Mouse (Mus musculus) myocyte (in vitro differentiated cells): ENCODE data around the gene Rhebl1. TPM values are rescaled to one million over a fixed set of nuclear protein-coding genes. Genes with fewer than 3 reads are reported as not detected.

ENCODE experiments used
- H3K27me3 ChIP-seq: one replicate; pipeline ENCODE4 v1.6.1; 2011; ENCODE audit not compliant: control insufficient read depth, insufficient read depth, insufficient read length
- H3K36me3 ChIP-seq: one replicate; pipeline ENCODE4 v1.6.1; 2011; ENCODE audit not compliant: control insufficient read depth, insufficient read depth
- H3K4me2 ChIP-seq: one replicate; pipeline ENCODE4 v1.6.1; 2011; ENCODE audit warnings: low read depth, control low read depth
- H3K4me3 ChIP-seq: one replicate; pipeline ENCODE4 v1.5.1; 2011; ENCODE audit warnings: mild to moderate bottlenecking, control low read depth, moderate library complexity
- H3K79me2 ChIP-seq: one replicate; pipeline ENCODE4 v1.6.1; 2011; ENCODE audit not compliant: control insufficient read depth, insufficient read depth
- H3ac ChIP-seq: one replicate; pipeline ENCODE4 v1.6.1; 2011; ENCODE audit not compliant: control insufficient read depth, insufficient read length
- CEBPB ChIP-seq: IDR thresholded peaks from 2 replicates; pipeline ENCODE4 v1.6.1; 2011; ENCODE audit warnings: mild to moderate bottlenecking, moderate library complexity; ENCODE audit not compliant: poor library complexity, insufficient read depth, severe bottlenecking
- E2F4 ChIP-seq: IDR thresholded peaks from one replicate; pipeline ENCODE4 v1.6.1; 2011; ENCODE audit warnings: mild to moderate bottlenecking, control low read depth, moderate library complexity; ENCODE audit not compliant: insufficient read depth
- MAX ChIP-seq: IDR thresholded peaks from one replicate; pipeline ENCODE4 v1.6.1; 2011; ENCODE audit warnings: low read depth, mild to moderate bottlenecking, control low read depth
- MYOD1 ChIP-seq, 3 experiments: IDR thresholded peaks; one replicate each; pipeline ENCODE4 v1.6.1; 2011; ENCODE audit warnings: control low read depth in 2 of 3, low read depth in 2 of 3, mild to moderate bottlenecking in 2 of 3, moderate library complexity in 1 of 3; ENCODE audit not compliant: insufficient read length in 2 of 3, control insufficient read depth in 1 of 3
- MYOG ChIP-seq, 3 experiments: IDR thresholded peaks; one replicate each; pipeline ENCODE4 v1.6.1; 2011; ENCODE audit warnings: control low read depth in 2 of 3, low read depth in 2 of 3, mild to moderate bottlenecking in 2 of 3; ENCODE audit not compliant: insufficient read length in 2 of 3, control insufficient read depth in 1 of 3, insufficient read depth in 1 of 3
- POLR2A ChIP-seq: IDR thresholded peaks from one replicate; pipeline ENCODE4 v1.6.1; 2011; ENCODE audit warnings: low read depth, mild to moderate bottlenecking, control low read depth, moderate library complexity; ENCODE audit not compliant: insufficient read length
- POLR2AphosphoS2 ChIP-seq: IDR thresholded peaks from one replicate; pipeline ENCODE4 v1.6.1; 2011; ENCODE audit warnings: low read depth, control low read depth; ENCODE audit not compliant: insufficient read length
- REST ChIP-seq: IDR thresholded peaks from one replicate; pipeline ENCODE4 v1.6.1; 2011; ENCODE audit warnings: mild to moderate bottlenecking, control low read depth, moderate library complexity; ENCODE audit not compliant: insufficient read depth, insufficient read length
- SRF ChIP-seq: IDR thresholded peaks from one replicate; pipeline ENCODE4 v1.6.1; 2011; ENCODE audit warnings: low read depth; ENCODE audit not compliant: control insufficient read depth, insufficient read length
- TCF12 ChIP-seq: IDR thresholded peaks from one replicate; pipeline ENCODE4 v1.6.1; 2011; ENCODE audit warnings: mild to moderate bottlenecking, control low read depth; ENCODE audit not compliant: poor library complexity, insufficient read depth, severe bottlenecking
- TCF3 ChIP-seq: IDR thresholded peaks from one replicate; pipeline ENCODE4 v1.6.1; 2011; ENCODE audit warnings: low read depth, control low read depth; ENCODE audit not compliant: insufficient read length
- USF1 ChIP-seq: IDR thresholded peaks from one replicate; pipeline ENCODE4 v1.6.1; 2011; ENCODE audit warnings: low read depth, mild to moderate bottlenecking, control low read depth, moderate library complexity
- polyA plus RNA-seq: library from polyadenylated mRNA; unstranded; fragments of >200 nt; fragmentation: generic; extraction: Trizol; gene quantifications from one replicate; pipeline ENCODE4 v1.2.1, GENCODE M21; 2012; ENCODE audit warnings: missing spikeins

The Rhebl1 gene
- polyA plus RNA-seq, 1 experiment = 7.6 TPM

DNA sequence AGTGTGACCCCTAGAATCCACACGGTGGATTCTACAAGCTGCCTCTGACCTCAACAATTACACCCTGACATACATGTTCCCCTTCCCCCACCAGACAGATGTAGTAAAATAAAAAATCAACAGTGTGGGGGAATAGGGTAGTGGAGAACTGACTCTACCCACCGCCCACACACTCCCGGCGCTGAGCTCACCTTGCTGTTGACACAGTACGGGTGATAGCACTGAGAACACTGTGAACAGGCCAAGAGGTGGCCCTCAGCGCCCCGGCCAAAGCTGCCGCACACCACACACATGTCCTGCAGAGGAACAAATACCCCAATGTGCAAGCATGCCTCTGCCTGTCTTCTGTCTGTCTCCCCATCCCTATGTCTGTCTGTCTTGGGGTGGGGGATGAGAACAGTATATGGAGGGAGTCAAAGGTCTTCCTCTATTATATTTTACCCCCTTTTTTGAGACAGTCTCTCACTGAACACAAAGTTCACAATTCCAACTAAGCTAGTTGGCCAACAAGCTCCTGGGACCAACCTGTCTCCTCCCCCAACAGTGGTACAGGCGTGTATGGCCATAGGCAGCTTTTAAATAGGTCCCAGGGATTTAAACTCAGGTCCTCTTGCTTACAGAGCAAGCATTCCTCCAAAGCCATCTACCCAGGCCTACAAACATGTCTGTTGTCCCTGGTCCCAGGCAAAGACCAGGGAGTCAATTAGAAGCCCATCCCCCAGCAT lies 34.9 kb downstream of the Rhebl1 start:
- Histone ChIP-seq H3ac (no peak overlapping the region), H3K4me2 (no peak overlapping the region), H3K36me3 (peaks cover 79% of the 10 kb centered on the region), H3K27me3 (no peaks in the 10 kb centered on the region), H3K4me3 (no peak overlapping the region), H3K79me2 (no peaks in the 10 kb centered on the region)
- TF ChIP-seq E2F4 = no peak
- TF ChIP-seq TCF3 = no peak
- TF ChIP-seq USF1 = no peak
- TF ChIP-seq MAX = no peak
- no peak for TF ChIP-seq CEBPB
- no peak for TF ChIP-seq POLR2A
- TF ChIP-seq MYOG (IDR thresholded peaks at IDR 0.05; ENCODE audit: control insufficient read depth in 1 of 3, insufficient read depth in 1 of 3, insufficient read length in 2 of 3, low read depth in 2 of 3) = no peak
- no peak for TF ChIP-seq POLR2AphosphoS2
- no peak for TF ChIP-seq MYOD1 (IDR thresholded peaks at IDR 0.05; ENCODE audit: control insufficient read depth in 1 of 3, insufficient read length in 2 of 3, low read depth in 2 of 3)
- TF ChIP-seq SRF = no peak
- TF ChIP-seq REST = no peak
- TF ChIP-seq TCF12 = no peak

DNA sequence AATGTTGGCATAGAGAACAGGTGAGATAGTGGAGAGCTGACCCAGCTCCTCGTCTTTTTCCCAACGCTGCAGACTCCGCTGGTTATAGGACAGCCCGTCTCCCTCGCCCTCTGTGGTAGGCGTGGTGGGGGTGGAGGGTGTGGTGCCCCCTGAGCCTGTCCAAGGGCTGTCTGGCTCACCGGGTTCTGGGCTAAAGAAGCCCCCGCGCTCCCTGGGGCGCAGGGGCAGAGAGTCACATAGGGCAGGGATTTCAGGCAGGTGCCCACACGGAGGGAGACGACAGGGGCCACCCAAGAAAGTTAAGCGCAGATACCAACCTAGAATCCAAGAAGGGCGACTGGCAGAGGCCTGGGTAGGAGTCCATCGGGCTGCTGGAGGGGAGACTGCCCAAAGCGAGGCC lies 40.1 kb downstream of the Rhebl1 start:
- Histone ChIP-seq H3K4me3 (no peak overlapping the region), H3K36me3 (peaks cover 65% of the 10 kb centered on the region), H3K79me2 (peaks cover 6% of the 10 kb centered on the region), H3K4me2 (no peak overlapping the region), H3K27me3 (no peaks in the 10 kb centered on the region), H3ac (no peak overlapping the region)
- TF ChIP-seq CEBPB (no peak), USF1 (no peak), TCF3 (no peak)

DNA sequence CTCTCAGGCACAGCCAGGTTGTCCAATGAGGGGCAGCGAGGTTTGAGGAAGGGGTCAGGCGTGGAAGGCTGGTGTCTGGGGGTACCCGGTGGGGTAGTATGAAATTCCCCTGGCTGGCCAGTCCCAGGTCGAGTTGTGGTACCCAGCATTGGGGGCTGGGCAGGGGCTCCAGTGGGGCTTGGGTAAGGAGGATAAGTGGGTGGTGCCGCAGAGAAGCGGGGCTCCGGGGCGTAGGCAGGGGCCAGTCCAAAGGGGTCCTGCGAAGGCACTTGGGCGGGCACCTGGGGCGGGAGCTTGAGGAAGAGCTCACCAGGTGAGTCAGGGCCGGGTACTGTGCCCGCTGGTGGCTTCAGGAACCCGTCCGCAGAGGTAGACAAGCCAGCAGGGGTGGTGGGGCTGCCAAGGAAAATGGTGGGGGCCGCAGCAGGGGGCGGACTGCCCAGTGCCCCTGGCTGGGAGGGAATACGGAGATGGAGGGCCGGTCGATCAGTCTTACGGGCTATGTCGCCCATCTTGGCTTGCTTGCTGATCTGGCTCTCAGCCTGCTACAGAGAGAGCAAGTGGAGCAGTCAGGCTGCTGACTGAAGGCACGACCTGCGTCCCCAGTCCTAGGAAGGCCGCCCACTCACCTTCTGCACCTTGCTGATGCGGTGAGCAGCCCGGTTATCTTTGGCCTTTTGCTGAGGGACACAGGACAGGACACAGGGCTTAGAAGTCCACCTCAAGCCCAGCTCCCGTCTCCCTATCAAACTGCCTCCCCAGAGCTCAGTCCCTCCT lies 41.0 kb downstream of the Rhebl1 start:
- H3K27me3 ChIP-seq = no peaks in the 10 kb centered on the region
- no peak overlapping the region for H3K4me3 ChIP-seq
- TF ChIP-seq POLR2AphosphoS2 = peak; percentile 36
- TF ChIP-seq E2F4 = no peak
- no peak for TF ChIP-seq POLR2A
- no peak for TF ChIP-seq TCF3
- TF ChIP-seq REST = no peak
- TF ChIP-seq SRF = no peak
- H3ac ChIP-seq = no peak overlapping the region
- H3K79me2 ChIP-seq = peaks cover 14% of the 10 kb centered on the region
- H3K4me2 ChIP-seq = no peak overlapping the region
- H3K36me3 ChIP-seq = peaks cover 65% of the 10 kb centered on the region

DNA sequence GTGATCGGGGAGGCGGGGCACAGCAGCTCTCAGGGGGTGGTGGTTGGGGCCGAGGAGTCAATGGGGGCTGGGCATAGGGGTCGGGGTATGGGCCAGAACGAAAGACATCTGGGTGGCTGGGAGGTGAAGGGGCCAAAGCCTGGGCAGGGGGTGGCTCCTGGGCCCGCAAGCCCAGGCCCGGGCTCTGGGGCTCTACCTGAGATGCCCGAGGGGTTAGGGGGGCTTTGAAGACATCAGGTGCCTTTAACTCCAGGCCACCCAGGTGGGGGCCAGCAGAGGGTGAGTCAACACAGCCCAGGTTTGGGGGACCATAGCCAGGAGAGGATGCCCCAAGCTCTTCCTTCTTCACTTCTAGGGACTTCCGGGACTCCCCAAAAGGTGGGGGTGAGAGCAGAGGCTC lies 41.6 kb downstream of the Rhebl1 start:
- Histone ChIP-seq H3K79me2 (peaks cover 14% of the 10 kb centered on the region), H3K4me2 (no peak overlapping the region), H3ac (no peak overlapping the region), H3K4me3 (no peak overlapping the region), H3K27me3 (no peaks in the 10 kb centered on the region), H3K36me3 (peaks cover 66% of the 10 kb centered on the region)
- TF ChIP-seq CEBPB (no peak), POLR2A (no peak), MYOD1 (IDR thresholded peaks at IDR 0.05; ENCODE audit: control insufficient read depth in 1 of 3, insufficient read length in 2 of 3, low read depth in 2 of 3) (no peak), MAX (no peak), TCF3 (no peak), E2F4 (no peak), MYOG (IDR thresholded peaks at IDR 0.05; ENCODE audit: control insufficient read depth in 1 of 3, insufficient read depth in 1 of 3, insufficient read length in 2 of 3, low read depth in 2 of 3) (no peak), REST (no peak), POLR2AphosphoS2 (no peak), USF1 (no peak), TCF12 (no peak), SRF (no peak)

DNA sequence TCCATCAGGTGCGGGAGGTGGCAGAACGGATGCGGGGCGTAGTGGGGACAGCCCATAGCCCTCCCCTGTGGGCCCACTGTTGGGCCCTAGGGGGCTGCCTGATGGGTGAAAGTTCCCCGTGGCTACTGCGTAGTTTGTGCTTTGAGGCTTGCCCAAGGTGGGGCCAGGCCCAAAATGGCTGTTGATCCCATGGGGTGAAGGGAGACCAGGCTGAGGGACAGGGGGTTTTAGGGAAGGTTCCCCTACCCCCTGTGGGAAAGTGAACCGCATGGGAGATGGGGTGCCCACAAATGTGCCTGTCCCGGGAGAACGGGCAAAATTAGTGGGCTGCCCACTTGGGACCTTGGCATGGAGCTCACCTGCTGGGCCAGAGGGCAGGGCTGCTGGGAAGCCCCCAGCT lies 42.3 kb downstream of the Rhebl1 start:
- Histone ChIP-seq H3ac (no peak overlapping the region), H3K79me2 (peaks cover 14% of the 10 kb centered on the region), H3K4me3 (no peak overlapping the region), H3K36me3 (peaks cover 66% of the 10 kb centered on the region), H3K4me2 (no peak overlapping the region), H3K27me3 (no peaks in the 10 kb centered on the region)
- TF ChIP-seq CEBPB (no peak), MYOD1 (IDR thresholded peaks at IDR 0.05; ENCODE audit: control insufficient read depth in 1 of 3, insufficient read length in 2 of 3, low read depth in 2 of 3) (no peak), REST (no peak), SRF (no peak), MAX (no peak), TCF12 (no peak), USF1 (no peak), E2F4 (no peak), POLR2AphosphoS2 (no peak), MYOG (IDR thresholded peaks at IDR 0.05; ENCODE audit: control insufficient read depth in 1 of 3, insufficient read depth in 1 of 3, insufficient read length in 2 of 3, low read depth in 2 of 3) (no peak), TCF3 (no peak), POLR2A (no peak)
